Mouse (Mus musculus) ES-E14 (cell line): ENCODE data around the gene Ccdc8. TPM values are rescaled to one million over a fixed set of nuclear protein-coding genes. Genes with fewer than 3 reads are reported as not detected.
A peak's percentile ranks its signal among the peaks of the same experiment; 100 is the strongest.

ENCODE experiments used
- DNase-seq: peaks from one replicate; pipeline ENCODE4 v3.0.0-alpha.2; 2013; ENCODE audit warnings: low read depth, low spot score
- H3K27ac ChIP-seq: 2 replicates; pipeline ENCODE4 v1.5.1; 2012; ENCODE audit warnings: low read depth, mild to moderate bottlenecking, low read length, moderate library complexity, mixed read lengths; ENCODE audit not compliant: poor library complexity, insufficient read depth, severe bottlenecking
- H3K36me3 ChIP-seq: 2 replicates; pipeline ENCODE4 v1.6.1; 2012; ENCODE audit warnings: mild to moderate bottlenecking, low read length, moderate library complexity, mixed read lengths; ENCODE audit not compliant: control insufficient read depth, poor library complexity, insufficient read depth, severe bottlenecking
- H3K4me1 ChIP-seq, 2 experiments: fragments of 150-350 bp in 1 of 2; sonication (generic) in 1 of 2; 2 replicates each; pipeline ENCODE4 v1.6.1; 2012; ENCODE audit warnings: low read length in 2 of 2, mild to moderate bottlenecking in 1 of 2, mixed read lengths in 1 of 2; ENCODE audit not compliant: control insufficient read depth in 2 of 2, insufficient read depth in 2 of 2, poor library complexity in 1 of 2
- H3K4me3 ChIP-seq, 2 experiments: fragments of 150-350 bp in 1 of 2; sonication (generic) in 1 of 2; 2 replicates each; pipeline ENCODE4 v1.5.1; 2012; ENCODE audit warnings: low read length in 2 of 2, low read depth in 1 of 2, mild to moderate bottlenecking in 1 of 2, mixed read lengths in 1 of 2; ENCODE audit not compliant: insufficient read depth in 1 of 2, poor library complexity in 1 of 2, severe bottlenecking in 1 of 2
- H3K9ac ChIP-seq: 2 replicates; pipeline ENCODE4 v1.6.1; 2012; ENCODE audit warnings: low read depth, mild to moderate bottlenecking, low read length, mixed read lengths; ENCODE audit not compliant: poor library complexity, insufficient read depth, severe bottlenecking
- H3K9me3 ChIP-seq: fragments of 150-350 bp; sonication (generic); 2 replicates; pipeline ENCODE4 v1.6.1; 2012; ENCODE audit warnings: low read depth, mild to moderate bottlenecking, low read length; ENCODE audit not compliant: control insufficient read depth, insufficient read depth
- CHD2 ChIP-seq: IDR thresholded peaks from 2 replicates; pipeline ENCODE4 v1.6.1; 2014; ENCODE audit warnings: mild to moderate bottlenecking, low read depth, low read length, inconsistent platforms
- HCFC1 ChIP-seq: IDR thresholded peaks from 2 replicates; pipeline ENCODE4 v1.6.1; 2012; ENCODE audit warnings: low read length, inconsistent platforms, borderline replicate concordance; ENCODE audit not compliant: insufficient read depth
- MAFK ChIP-seq: IDR thresholded peaks from 2 replicates; pipeline ENCODE4 v1.6.1; 2014; ENCODE audit warnings: mild to moderate bottlenecking, low read depth, low read length, inconsistent platforms; ENCODE audit not compliant: insufficient read depth
- ZC3H11A ChIP-seq: IDR thresholded peaks from 2 replicates; pipeline ENCODE4 v1.6.1; 2012; ENCODE audit warnings: low read depth, mild to moderate bottlenecking, inconsistent platforms, low read length, borderline replicate concordance
- ZNF384 ChIP-seq: IDR thresholded peaks from 2 replicates; pipeline ENCODE4 v1.6.1; 2012; ENCODE audit warnings: low read depth, low read length, inconsistent platforms
- in situ Hi-C, 2 experiments: fragments of 600-800 bp; cut with MboI; formaldehyde crosslinking; loops; one replicate each; pipeline ENCODE4 v1.15.1; 2025; ENCODE audit warnings: low sequenced_read_pairs in 2 of 2, inconsistent platforms in 1 of 2; ENCODE audit not compliant: unreplicated experiment in 2 of 2
- total RNA-seq: library from RNA; depleted of rRNA; stranded (reverse); fragments of 300-350 nt; gene quantifications from 2 replicates; pipeline ENCODE4 v1.2.3, GENCODE M21; 2012

Ccdc8 gene
- total RNA-seq, 1 experiment, result 4.1 TPM

GRCm38 (mm10) chr7:17026710-17027587 is 34.4 kb downstream of the Ccdc8 start:
- no peaks in the 10 kb centered on the region for H3K9me3 ChIP-seq
- peak overlapping the region; percentile 86 for H3K9ac ChIP-seq
- in situ Hi-C loops, result no loop called here
- DNase-seq, result peak; percentile 77
- H3K27ac ChIP-seq, result peak overlapping the region; percentile 41; the same call in 1 of the 2 replicates
- H3K36me3 ChIP-seq, result peaks cover 35% of the 10 kb centered on the region
- TF ChIP-seq ZC3H11A, result no peak
- no peak for TF ChIP-seq ZNF384
- no peak for TF ChIP-seq MAFK
- TF ChIP-seq CHD2, result no peak
- H3K4me1 ChIP-seq, result peaks cover 0 to 14% of the 10 kb centered on the region in 2 experiments; a peak in 2 of 4 replicates
- H3K4me3 ChIP-seq, result peak overlapping the region; percentile 81 to 94

- Histone ChIP-seq H3K27ac (peak within 1 kb of the TSS; percentile 71), H3K9ac (peak within 1 kb of the TSS; percentile 86), H3K36me3 (peaks cover 27% of the 10 kb centered on the region; the same call in 1 of the 2 replicates), H3K4me1 (peaks cover 0 to 14% of the 10 kb centered on the region in 2 experiments; a peak in 2 of 4 replicates), H3K4me3 (peak within 1 kb of the TSS; percentile 81 to 94), H3K9me3 (no peaks in the 10 kb centered on the region)
- in situ Hi-C loops, result no loop called here
- peak; percentile 72 for DNase-seq
- TF ChIP-seq MAFK (no peak), CHD2 (no peak), ZNF384 (no peak), ZC3H11A (no peak), HCFC1 (no peak)
Measured at GRCm38 (mm10) chr7:17027588-17028343, 35.3 kb downstream of the Ccdc8 start, which contains the start of gene Ppp5c. Ppp5c (minus strand) TSS chr7:17027924.

GRCm38 (mm10) chr7:17028923-17029322 is 36.4 kb downstream of the Ccdc8 start:
- H3K9me3 ChIP-seq, result no peaks in the 10 kb centered on the region
- H3K27ac ChIP-seq, result no peak overlapping the region
- DNase-seq, result no peak
- in situ Hi-C loops, result no loop called here
- H3K4me1 ChIP-seq, result peaks cover 0 to 14% of the 10 kb centered on the region in 2 experiments; a peak in 2 of 4 replicates
- no peak for TF ChIP-seq CHD2
- TF ChIP-seq HCFC1, result no peak
- TF ChIP-seq MAFK, result no peak
- TF ChIP-seq ZNF384, result no peak
- TF ChIP-seq ZC3H11A, result no peak
- no peak overlapping the region for H3K4me3 ChIP-seq
- peaks cover 16% of the 10 kb centered on the region; the same call in 1 of the 2 replicates for H3K36me3 ChIP-seq
- H3K9ac ChIP-seq, result no peak overlapping the region

- Histone ChIP-seq H3K36me3 (peaks cover 5% of the 10 kb centered on the region; the same call in 1 of the 2 replicates), H3K27ac (no peak overlapping the region), H3K4me1 (peaks cover 0 to 12% of the 10 kb centered on the region in 2 experiments; a peak in 2 of 4 replicates), H3K9me3 (no peaks in the 10 kb centered on the region), H3K9ac (no peak overlapping the region), H3K4me3 (no peak overlapping the region)
- in situ Hi-C loops, result no loop called here
- DNase-seq, result no peak
- no peak for TF ChIP-seq MAFK
- TF ChIP-seq ZNF384, result no peak
- no peak for TF ChIP-seq ZC3H11A
- no peak for TF ChIP-seq HCFC1
- TF ChIP-seq CHD2, result no peak
Measured at GRCm38 (mm10) chr7:17030239-17030638, 37.7 kb downstream of the Ccdc8 start.
